Mouse (Mus musculus): ENCODE data around the gene Cfl2.
"Not testable (repeated sequence)": the region's sequence is repeated elsewhere in the genome, so short reads cannot be mapped to it uniquely, and the experiment has no call there.

Gene Cfl2

GRCm38 (mm10) chr12:54862606-54863535 lies at the start of gene Cfl2:
Cfl2 (minus strand) TSS chr12:54862877.
- DNase-seq (ENCODE audit: low spot score): peak; percentile 88

GRCm38 (mm10) chr12:54910387-54910786 lies 47.7 kb upstream of the Cfl2 start:
- no peak for DNase-seq (ENCODE audit: low spot score)

- not testable (repeated sequence) for DNase-seq (ENCODE audit: low spot score)
Measured at GRCm38 (mm10) chr12:54892559-54892958, 29.9 kb upstream of the Cfl2 start.

- no peak for DNase-seq (ENCODE audit: low spot score)
Measured at GRCm38 (mm10) chr12:54890426-54890825, 27.7 kb upstream of the Cfl2 start.

- DNase-seq (ENCODE audit: low spot score): no peak
Measured at GRCm38 (mm10) chr12:54887580-54888127, 25.0 kb upstream of the Cfl2 start.

- DNase-seq (ENCODE audit: low spot score): peak; percentile 55
Measured at GRCm38 (mm10) chr12:54879630-54880029, 17.0 kb upstream of the Cfl2 start.

GRCm38 (mm10) chr12:54879211-54879610 lies 16.5 kb upstream of the Cfl2 start:
- no peak for DNase-seq (ENCODE audit: low spot score)

- no peak for DNase-seq (ENCODE audit: low spot score)
Measured at GRCm38 (mm10) chr12:54877875-54878274, 15.2 kb upstream of the Cfl2 start.

- no peak for DNase-seq (ENCODE audit: low spot score)
Measured at GRCm38 (mm10) chr12:54876879-54877278, 14.2 kb upstream of the Cfl2 start.

GRCm38 (mm10) chr12:54874711-54875110 lies 12.0 kb upstream of the Cfl2 start:
- no peak for DNase-seq (ENCODE audit: low spot score)

GRCm38 (mm10) chr12:54861991-54862605 lies 579 bp downstream of the Cfl2 start:
- peak; percentile 83 for DNase-seq (ENCODE audit: low spot score)

- DNase-seq (ENCODE audit: low spot score): peak; percentile 70
Measured at GRCm38 (mm10) chr12:54859531-54859930, 3.1 kb downstream of the Cfl2 start.

GRCm38 (mm10) chr12:54850551-54850950 lies 12.1 kb downstream of the Cfl2 start:
- no peak for DNase-seq (ENCODE audit: low spot score)

GRCm38 (mm10) chr12:54844415-54844814 lies 18.3 kb downstream of the Cfl2 start:
- DNase-seq (ENCODE audit: low spot score): no peak

- no peak for DNase-seq (ENCODE audit: low spot score)
Measured at GRCm38 (mm10) chr12:54841576-54841975, 21.1 kb downstream of the Cfl2 start.

GRCm38 (mm10) chr12:54839815-54840214 lies 22.9 kb downstream of the Cfl2 start:
- no peak for DNase-seq (ENCODE audit: low spot score)

- DNase-seq (ENCODE audit: low spot score): no peak
Measured at GRCm38 (mm10) chr12:54838931-54839330, 23.7 kb downstream of the Cfl2 start.

GRCm38 (mm10) chr12:54835608-54836570 lies 26.8 kb downstream of the Cfl2 start:
- no peak for DNase-seq (ENCODE audit: low spot score)

GRCm38 (mm10) chr12:54834925-54835447 lies 27.7 kb downstream of the Cfl2 start:
- peak; percentile 81 for DNase-seq (ENCODE audit: low spot score)

- no peak for DNase-seq (ENCODE audit: low spot score)
Measured at GRCm38 (mm10) chr12:54833856-54834399, 28.7 kb downstream of the Cfl2 start.

- not testable (repeated sequence) for DNase-seq (ENCODE audit: low spot score)
Measured at GRCm38 (mm10) chr12:54831927-54832326, 30.8 kb downstream of the Cfl2 start.

Data from MN1 (cell line).